Mouse (Mus musculus): Measurements from ENCODE around the gene Arhgef10l.
"Not testable (repeated sequence)": the region's sequence is repeated elsewhere in the genome, so short reads cannot be mapped to it uniquely, and the experiment has no call there.

Gene Arhgef10l

DNA sequence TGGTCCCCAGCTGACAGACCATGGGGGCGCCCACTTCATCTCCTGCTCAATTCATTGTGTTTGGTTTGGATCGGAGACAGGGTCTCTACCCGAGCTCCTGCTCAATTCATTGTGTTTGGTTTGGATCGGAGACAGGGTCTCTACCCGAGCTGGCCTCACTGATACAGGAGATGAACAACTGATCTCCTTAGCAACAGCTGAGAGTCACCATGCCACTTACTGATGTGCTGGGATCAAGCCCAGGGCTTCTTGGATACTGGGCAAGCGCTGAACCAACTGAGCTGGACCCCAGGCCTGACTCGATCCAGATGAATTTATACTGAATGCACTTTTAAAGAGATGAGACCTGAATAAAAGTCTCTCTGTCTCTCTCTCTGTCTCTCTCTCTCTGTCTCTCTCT lies 59.6 kb downstream of the Arhgef10l start:
- no peak for DNase-seq (ENCODE audit: low spot score in 2 of 2)

DNA sequence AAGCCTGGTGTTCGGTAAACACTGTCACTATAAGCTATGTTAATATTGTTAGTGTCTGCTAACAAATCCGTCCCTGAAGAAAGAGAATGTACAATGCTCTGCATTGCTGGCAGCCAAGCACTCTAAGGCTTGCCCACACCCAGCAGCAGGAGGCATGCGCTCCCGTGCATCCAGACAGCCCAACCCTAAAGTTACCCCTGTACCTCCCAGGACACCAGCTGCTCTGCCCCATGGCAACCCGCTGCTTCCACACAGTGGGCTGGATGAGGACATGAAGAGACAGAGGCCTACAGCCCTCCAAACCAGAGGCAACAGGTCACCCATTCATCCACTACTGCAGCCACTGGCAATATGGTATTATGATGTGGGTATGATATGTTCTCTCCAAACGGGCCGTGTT lies 60.0 kb downstream of the Arhgef10l start:
- DNase-seq (ENCODE audit: low spot score in 2 of 2) = no peak

DNA sequence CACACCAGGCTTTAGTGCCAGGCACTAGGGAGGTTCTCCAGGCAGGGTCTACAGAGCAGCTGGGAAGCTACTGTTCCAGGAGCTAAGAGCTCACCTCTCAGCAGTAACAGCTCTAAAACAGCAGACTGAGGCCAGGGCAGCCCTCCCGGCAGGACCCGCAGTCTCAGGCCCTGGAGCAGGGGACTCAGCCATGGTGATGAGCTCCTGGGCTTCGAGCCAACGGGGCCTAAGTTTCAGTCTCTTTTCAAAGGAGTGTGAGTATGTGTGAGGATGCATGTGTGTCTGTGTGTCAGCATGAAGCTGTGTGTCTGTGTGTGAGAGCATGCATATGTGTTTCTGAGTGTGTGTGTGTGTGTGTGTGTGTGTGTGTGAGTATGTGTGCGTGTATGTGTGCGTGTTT lies 60.6 kb downstream of the Arhgef10l start:
- no peak for DNase-seq (ENCODE audit: low spot score in 2 of 2)

DNA sequence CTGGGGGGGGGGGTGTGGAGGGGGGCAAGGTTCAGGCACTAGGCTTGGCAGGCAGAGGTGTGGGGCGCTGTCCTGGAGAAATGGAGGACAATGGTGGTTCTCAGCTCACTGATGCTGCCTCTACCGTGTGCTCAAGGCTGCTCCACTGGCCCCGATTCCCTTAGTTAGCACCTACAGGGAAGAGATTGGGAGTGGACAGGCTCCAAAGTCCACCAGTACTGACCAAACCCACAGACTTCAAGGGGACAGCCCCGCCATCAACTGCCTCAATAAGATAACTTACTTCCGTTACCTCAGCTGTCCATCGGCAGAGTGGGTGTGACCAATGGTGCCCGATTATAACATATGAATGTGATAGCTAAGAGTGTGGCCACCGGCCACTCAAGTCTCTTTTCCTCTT lies 61.3 kb downstream of the Arhgef10l start:
- no peak for DNase-seq (ENCODE audit: low spot score in 2 of 2)

DNA sequence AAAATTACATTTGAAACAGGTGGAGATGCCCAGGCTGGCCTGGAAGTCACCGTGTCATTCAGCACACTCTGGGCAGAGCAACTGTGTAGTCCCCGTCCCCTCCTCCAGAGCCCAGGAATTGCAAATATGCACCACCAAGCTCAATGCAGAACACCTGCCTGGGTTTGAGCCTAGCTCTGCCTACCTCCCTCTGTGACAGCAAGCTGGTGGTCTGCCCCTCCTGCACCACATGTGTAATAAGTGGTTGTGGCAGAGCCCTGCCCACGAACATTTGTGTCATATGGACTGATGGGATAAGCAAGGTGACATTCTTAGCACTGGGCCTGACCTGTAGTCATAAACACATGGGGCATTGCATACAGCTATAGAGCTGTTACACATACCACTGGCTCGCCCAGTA lies 63.8 kb downstream of the Arhgef10l start:
- no peak for DNase-seq (ENCODE audit: low spot score in 2 of 2)

DNA sequence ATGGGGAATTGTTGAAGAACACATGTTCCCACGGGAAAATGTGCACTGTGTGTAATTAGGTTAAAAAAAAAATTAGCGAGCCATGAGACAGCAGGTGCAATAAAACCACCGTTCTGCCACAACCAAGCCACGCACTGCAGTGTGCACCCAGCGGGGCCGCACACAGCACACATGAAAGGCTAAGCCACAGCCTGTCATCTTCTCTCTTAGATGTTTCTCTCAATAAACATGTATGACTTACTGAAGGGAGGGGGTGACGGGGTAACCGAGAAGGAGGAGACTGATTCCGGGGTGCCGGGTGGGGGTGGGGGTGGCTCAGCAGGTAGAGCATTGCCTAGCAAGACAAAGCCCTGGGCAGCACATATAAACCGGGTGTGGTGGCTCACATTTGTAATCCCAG lies 64.7 kb downstream of the Arhgef10l start:
- no peak for DNase-seq (ENCODE audit: low spot score in 2 of 2)

DNA sequence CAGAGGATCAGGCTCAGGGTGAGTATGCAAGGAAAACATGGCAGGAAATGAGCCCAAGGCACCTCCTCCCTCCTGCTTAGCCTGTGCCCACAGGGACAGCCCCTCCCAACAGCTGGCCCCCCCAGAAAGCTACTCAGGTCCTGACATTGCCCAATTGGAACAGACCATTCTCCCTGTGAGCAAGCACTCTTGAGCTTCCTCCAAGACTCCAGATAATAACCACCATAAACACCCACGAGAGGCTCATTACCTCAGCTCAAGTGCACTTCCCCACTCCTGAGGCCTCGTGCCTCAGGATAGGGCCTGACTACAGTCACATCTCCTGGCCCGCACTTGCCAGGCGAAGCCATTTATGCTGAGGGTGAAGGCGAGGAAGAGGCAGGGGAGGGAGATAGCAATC lies 67.0 kb downstream of the Arhgef10l start:
- no peak for DNase-seq (ENCODE audit: low spot score in 2 of 2)

DNA sequence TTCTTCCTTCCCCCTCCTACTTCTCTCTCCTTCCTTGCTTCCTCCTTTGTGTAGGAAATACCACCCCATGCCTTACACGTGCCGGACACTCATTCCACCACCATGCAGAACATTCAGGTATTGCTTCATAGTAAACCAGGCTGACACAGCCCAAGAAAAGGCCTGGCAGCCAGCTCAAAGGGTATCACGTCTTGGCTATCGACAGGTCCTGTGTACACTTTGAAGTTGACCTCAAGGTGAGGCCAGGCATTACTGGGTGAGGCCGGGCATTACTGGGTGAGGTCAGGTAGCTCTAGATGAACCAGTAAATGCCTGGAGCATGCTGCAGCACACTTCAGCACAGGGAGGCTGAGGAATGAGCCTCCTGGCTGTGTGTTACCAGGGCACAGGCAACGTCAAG lies 67.9 kb downstream of the Arhgef10l start:
- no peak for DNase-seq (ENCODE audit: low spot score in 2 of 2)

DNA sequence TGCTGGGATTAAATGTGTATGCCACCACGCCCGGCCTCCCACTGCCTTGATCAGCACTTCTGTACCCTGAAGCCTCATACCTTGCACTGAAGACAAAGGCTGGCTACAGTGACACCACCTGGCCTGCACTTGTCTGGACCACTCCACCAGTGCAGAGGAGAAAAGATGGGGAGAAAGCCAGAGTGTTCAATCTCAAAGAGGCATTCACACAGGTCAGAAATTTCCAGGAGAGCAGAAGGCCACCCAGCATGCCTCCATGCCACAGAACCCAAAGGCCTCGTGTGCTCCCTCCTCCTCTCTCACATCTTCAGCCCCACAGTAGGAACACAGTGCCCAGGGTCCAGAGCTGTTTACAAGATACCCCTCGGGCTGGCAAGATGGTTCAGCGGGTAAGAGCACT lies 68.4 kb downstream of the Arhgef10l start:
- DNase-seq (ENCODE audit: low spot score in 2 of 2) = no peak

DNA sequence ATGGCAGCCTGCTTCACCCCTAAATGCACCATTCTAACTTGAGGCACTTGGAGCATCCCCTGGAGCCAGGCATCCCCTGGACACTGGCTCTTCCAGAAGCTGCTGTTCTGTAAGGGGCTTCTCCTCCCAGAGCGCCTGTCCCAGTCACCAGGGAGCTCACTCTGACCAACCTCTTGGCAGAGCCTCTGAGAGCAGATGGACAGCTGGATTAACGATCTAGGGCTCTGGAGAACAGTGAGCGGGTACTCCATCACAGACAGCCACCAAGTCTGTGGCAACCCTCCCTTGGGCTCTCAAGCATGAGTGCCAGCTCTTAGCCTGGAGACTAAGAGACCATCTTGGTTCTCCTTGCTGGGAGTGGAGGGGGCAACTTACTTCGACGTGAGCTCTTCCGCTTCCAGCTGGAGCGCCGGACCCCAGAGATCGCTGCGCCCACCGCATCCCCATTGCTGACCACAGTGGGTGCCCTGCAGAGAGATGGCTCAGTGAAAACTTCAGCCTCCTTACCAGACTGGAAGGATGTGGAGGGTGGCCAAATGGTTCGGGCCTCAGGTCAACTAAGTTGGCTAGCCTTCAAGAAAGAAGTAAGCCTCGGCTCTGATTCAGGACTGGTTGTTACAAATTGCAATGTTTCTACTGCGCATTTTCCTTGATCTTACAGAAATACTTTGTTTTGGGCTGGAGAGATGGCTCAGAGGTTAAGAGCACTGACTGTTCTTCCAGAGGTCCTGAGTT lies 71.9 kb downstream of the Arhgef10l start:
- no peak for DNase-seq (ENCODE audit: low spot score in 2 of 2)

DNA sequence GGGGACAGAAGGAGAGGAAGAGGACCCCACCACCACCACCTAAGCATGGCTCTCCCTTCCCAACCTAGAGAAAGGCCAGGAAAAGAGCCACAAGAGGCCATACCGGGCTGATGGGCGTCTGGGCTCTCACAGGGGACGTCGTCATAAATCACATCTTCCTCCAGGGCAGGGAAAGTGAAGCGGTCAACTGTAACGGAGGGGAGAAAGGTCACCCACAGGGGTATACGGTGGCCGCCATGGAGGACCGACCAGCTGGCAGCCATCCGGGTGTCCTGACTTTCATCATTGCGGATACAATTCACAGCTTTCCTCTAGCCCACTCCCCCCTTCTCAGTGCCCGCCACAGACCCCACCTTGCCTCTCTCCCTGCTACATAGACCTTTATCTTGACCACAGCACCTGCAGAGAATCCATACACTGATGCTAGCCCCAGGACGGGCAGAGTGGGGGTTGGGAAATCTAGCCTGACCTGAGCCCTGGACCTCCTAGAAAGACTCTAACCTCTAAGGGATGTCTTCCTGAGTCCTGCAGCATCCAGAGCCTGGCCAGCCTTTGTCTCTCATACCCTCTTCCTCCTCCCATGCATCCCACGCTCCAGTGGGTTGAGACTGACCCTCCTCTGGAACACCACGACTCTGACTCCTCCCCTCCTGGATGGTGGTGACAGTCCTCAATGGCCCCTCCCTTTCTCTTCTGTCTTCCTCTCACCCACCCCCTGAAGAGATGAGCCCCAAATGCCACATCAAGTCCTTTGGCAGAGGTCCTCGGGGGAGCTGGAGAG lies 72.6 kb downstream of the Arhgef10l start:
- no peak for DNase-seq (ENCODE audit: low spot score in 2 of 2)

DNA sequence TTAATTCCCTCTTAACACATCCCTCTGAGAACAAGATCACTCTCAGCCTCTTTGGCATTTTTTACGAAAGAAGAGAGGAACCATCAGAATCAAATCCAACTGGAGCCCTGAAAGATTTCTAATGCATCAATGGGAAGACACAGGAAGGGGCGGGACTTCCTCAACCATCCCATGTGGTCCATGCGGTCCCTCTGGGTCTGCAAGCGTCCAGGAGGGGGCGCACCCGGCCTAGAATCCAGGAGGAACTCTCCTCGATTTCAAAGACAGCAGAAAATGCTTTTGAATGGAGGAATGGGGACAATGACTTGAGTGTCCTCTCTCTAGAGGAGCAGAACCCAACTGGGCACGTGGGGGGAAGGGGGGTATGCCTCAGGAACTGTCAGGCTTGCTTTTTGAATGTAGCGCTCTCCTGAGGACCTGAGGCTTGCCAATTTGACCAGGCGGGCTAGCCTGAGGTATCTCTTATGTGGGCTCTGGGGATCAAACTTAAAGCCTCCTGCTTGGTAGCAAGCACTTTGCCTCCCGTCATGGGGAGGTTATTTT lies 73.5 kb downstream of the Arhgef10l start:
- peak; percentile 31 to 55 for DNase-seq (ENCODE audit: low spot score in 2 of 2)

DNA sequence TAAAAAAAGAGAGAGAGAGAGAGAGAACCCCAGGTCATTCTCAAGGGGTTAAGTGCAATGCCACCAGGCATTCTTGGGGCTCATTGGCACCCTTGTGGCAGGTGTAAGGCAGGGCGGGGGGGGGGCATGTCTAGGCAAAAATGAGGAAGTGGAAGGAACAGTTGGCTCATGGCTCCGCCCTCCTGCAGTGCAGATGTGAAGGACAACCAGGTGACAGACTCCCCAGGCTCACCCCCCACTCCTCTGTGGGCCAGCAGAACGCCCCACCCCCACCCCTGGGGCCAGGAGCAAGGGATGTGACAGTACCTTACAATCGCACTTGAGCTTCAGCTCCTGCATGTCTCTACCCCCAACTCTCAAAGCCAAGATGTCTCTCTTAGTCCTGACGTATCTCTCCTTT lies 79.3 kb downstream of the Arhgef10l start:
- DNase-seq (ENCODE audit: low spot score in 2 of 2) = peak; percentile 37 to 41

DNA sequence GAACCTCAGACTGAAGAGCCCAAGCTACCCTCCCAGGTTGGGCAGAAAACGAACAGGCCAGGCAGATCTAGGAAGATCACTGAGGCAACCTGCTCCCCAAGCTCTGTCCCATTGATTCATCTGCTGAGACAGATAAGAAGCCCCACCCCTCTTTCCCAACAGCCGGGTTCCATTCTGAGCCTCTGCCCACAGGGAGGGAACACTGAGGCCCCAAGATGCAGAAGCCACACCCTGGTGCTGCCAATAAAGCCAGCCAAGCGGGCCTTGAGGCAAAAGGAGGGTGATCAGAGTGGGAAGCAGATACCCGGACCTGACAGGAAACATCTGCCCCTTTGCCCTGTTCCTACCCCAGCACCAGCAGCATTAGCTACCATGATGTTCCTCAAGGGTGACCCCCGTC lies 81.6 kb downstream of the Arhgef10l start:
- DNase-seq (ENCODE audit: low spot score in 2 of 2) = no peak

DNA sequence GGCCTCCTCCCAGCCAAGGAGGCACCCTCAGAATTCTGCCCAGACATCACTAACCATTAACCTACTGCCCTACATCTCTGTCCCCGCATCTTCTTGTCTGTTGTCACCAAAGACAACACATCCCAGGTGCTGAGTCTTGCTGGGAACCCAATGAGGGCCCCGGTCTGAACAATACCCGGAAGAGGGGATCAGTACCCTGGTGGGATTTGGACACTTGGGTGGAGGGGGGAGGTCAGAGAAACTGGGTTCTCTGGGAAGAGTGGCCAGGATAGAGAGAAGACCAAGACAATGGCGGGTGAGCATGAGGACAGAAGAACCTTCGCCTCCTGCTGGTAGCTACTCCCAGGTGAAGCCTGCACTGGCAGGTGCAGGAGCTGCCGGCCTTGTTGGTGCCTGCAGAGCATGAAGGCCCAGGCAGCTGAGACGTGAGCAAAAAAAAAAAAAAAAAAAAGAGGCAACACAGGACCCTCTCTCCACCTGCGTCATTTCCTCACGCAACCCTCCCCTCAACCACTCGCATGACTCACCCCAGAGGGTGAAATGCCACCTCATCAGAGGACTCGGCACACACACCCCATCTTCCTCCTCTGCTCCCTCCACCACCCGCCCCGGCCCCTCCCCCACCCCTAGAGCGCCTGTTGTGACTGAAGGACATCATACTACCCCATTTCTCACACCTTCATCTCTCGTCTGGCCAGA lies 83.3 kb downstream of the Arhgef10l start:
- no peak for DNase-seq (ENCODE audit: low spot score in 2 of 2)

DNA sequence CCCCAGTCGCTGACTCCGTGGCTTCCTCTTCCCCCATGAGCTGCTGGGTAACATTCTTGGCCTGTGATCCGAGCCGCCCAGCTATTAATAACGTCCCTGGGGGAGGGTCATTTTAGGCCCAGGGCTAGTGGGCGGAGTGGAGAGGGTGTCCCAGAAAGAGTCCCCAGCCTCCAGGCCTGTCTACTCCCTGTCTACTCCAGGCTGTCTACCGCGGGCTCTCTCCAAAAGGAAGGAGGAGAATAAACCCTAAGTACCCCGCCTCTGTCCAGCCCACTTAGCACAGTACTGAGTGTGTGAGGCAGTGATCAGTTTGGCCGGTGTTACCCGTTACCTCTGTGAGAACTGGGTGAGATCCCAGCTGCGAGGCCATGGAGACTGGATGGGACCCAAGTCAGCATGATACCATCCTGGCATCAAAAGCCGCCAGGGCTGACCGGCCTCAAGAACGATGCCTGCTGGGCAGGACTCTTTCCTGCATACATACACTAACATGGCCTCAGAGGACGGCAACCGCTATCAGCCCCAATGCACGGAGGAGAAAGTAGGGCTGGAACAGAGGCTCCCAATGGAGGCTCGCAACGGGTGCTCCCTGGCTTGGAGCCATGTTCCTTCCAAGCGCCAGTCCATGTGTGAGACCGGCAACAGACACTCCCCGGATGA lies 84.0 kb downstream of the Arhgef10l start:
- no peak for DNase-seq (ENCODE audit: low spot score in 2 of 2)

DNA sequence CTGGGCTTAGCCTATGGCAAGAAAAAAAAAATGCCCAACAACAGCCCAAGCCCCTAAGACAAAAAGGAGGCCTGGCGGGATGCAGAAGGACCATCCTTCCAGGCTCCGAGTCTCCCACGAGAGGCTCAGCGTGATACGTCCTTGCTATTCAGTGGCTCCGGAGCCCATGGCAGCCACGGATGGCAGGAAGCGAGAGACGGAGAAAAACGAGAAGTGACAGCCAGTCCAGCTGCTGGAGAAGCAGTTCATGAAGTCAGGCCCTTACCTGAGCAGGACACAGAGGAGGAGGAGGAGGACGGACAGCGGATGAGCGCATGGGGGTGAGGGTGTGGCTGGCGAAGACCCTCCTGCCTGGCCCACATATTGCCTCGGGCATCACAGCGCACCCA lies 84.5 kb downstream of the Arhgef10l start:
- no peak for DNase-seq (ENCODE audit: low spot score in 2 of 2)

DNA sequence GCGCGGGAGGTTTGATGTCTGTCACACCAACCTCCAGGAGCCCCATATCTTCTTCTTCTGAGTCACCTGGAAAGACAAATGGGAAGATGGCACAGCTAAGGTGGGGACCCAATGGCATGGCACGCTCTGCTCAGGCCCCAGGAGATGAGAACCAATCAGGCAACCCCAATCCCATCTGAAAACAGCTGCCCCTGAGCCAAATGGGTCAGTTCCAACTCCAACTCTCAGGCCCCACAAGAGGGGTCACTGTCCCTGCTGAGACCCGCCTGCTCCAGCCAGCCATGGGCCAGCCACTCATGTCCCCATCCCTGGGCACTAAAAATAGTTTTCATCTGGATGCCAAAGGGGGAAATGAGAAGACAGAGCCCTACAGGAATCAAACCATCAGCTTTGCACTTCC lies 84.9 kb downstream of the Arhgef10l start:
- no peak for DNase-seq (ENCODE audit: low spot score in 2 of 2)

DNA sequence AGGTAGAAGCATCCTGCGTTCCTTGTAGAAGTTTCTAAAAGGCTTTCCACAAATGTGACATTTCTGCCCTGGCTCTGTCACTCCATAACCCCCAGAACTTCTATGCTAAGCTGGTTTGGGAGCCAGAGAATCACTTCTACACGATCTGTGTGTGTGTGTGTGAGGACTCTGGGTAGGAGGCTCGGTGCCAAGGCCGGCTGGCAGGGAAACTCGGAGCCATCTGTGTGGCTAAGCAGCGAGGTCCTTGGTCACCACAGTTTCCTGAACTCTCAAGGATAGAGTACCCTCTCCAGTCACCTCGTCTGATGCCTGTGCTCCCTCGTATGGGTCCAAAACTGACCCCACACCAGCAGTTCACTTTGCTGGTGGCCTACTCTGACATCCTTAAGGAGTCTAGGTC lies 86.2 kb downstream of the Arhgef10l start:
- DNase-seq (ENCODE audit: low spot score in 2 of 2) = no peak

DNA sequence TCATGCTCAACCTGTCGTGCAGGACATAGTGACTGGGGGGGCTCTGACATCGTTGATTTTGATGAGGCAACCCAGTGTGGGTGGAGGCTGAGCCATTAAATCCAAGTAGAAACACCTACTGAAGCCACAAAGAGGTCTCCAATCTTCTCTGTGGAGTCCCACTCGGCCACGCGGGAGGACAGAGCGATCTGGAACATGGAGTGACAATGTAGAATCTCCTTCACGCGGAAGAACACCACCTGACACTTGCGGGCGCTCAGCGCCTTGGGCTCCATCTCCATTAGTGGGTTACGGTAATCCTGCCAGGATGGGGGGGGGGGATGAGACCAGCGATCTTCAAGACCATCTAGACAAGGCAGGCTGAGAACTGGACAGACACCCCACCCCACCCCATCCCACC lies 86.7 kb downstream of the Arhgef10l start:
- DNase-seq (ENCODE audit: low spot score in 2 of 2) = no peak

DNA sequence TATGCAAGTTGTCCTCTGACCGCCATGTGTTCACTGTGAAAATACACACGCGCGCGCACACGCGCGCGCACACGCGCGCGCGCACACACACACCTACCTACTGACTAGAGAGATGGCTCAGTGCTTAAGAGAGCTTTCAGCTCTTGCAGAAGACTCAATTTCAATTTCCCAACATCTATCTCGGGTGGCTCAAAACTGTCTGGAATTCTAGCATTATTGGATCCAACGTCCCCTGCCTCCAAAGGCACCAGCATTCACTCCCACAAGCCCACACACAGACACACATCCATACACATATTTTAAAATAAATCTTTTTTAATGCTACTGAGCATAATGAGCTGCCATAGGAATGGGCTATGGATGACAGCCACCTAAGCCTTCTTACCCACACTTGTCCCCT lies 89.2 kb downstream of the Arhgef10l start:
- DNase-seq (ENCODE audit: low spot score in 2 of 2) = no peak

DNA sequence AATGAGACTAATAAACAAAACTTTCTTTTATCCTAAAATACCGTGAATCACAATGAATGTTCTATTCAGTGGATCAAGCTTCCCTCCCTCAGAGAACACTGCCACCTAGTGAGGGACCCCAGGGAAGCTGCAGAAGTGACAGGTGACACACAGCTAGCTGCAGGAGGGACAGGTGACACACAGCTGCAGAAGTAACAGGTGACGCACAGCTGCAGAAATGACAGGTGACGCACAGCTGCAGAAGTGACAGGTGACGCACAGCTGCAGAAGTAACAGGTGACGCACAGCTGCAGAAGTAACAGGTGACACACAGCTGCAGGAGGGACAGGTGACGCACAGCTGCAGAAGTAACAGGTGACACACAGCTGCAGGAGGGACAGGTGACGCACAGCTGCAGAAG lies 90.9 kb downstream of the Arhgef10l start:
- DNase-seq (ENCODE audit: low spot score in 2 of 2) = not testable (repeated sequence)

Data from spleen, postnatal 14 days (tissue).